Mouse (Mus musculus) G1E (cell line): Measurements from ENCODE around the gene Adamts12.

Experiments
- CTCF ChIP-seq: IDR thresholded peaks from 2 replicates; pipeline ENCODE4 v1.5.1; 2012; ENCODE audit warnings: low read depth, low read length, inconsistent platforms, mixed read lengths
- GATA1 ChIP-seq: IDR thresholded peaks from 2 replicates; pipeline ENCODE4 v1.6.1; 2012; ENCODE audit warnings: borderline replicate concordance, low read length, inconsistent platforms, mixed read lengths
- GATA2 ChIP-seq: IDR thresholded peaks from 2 replicates; pipeline ENCODE4 v1.6.1; 2012; ENCODE audit warnings: low read depth, low read length, inconsistent platforms, borderline replicate concordance
- POLR2AphosphoS5 ChIP-seq: IDR thresholded peaks from 2 replicates; pipeline ENCODE4 v1.6.1; 2012; ENCODE audit warnings: low read depth, low read length, inconsistent platforms; ENCODE audit not compliant: insufficient replicate concordance
- TAL1 ChIP-seq: conservative IDR thresholded peaks from 2 replicates; pipeline ENCODE4 v1.6.1; 2012; ENCODE audit warnings: low read depth, low read length, inconsistent platforms, mixed read lengths

DNA sequence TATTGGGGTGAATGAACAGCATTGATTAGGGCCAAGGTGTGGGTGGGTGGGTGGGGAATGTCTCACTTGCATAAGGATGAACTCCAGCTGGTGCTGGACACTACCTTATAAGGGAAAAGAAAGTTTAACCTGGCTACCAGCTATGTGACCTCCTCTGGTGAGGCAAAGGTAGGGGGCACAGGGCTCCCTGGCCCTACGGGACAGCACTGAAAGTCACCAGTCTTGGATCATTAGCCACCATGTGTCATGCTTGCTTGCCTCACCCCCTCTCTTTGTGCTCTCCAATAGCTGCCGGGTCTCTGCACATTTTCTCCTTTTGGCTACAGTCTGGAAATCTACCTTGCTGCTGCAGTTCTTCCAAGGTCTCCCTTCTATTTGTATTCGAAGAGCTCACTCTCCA is 34.4 kb upstream of the Adamts12 start:
- TF ChIP-seq TAL1: no peak
- no peak for TF ChIP-seq POLR2AphosphoS5
- no peak for TF ChIP-seq CTCF
- TF ChIP-seq GATA1: no peak
- no peak for TF ChIP-seq GATA2
